Mouse (Mus musculus): Measurements from ENCODE around the gene Phactr3. TPM values are rescaled to one million over a fixed set of nuclear protein-coding genes. Genes with fewer than 3 reads are reported as not detected.

Gene Phactr3
- polyA plus RNA-seq, 1 experiment, result not detected

DNA sequence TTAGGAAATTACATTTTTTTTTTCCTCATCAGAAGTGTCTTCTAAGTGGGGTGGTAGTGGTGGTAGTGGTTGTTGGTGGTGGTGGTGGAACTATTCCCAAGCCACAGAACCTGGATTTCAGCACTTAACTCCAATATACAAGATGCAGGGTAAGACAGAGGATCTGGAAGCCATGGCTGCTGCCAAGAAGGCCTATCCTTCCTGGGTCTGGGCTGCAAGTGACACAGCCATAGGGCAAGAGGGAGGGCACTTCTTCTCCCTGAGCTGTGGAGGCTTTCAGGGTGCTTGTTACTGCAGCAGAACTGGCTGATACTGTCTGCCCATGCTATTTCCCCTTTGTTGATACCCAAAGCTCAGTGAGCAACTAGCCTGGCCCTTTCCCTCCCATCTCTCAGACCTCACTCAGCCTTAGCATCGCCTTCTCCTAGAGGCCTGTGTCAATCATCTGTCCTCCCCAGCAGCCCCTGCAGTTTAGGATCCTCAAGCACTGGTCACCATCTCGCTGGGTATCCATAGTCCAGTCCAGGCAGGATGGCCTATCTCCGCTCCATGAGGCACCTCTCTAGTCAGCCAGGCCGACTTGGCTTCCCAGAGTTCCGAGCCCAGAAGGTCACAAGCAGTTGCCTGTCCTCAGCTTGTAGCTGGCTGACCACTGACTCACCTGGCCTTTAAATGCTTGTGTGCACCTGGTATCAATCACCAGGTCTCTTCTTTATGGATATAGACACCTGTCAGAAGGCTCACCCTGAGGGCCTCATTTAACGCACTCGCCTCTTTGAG lies 7.5 kb downstream of the Phactr3 start:
- H3ac ChIP-seq (ENCODE audit: control insufficient read depth, insufficient read length), result no peak overlapping the region
- H3K36me3 ChIP-seq (ENCODE audit: control insufficient read depth, insufficient read depth), result no peaks in the 10 kb centered on the region
- H3K79me2 ChIP-seq (ENCODE audit: control insufficient read depth, insufficient read depth), result no peaks in the 10 kb centered on the region
- no peak overlapping the region for H3K4me2 ChIP-seq (ENCODE audit: low read depth)
- no peaks in the 10 kb centered on the region for H3K27me3 ChIP-seq (ENCODE audit: control insufficient read depth, insufficient read depth, insufficient read length)
- TF ChIP-seq CEBPB (IDR thresholded peaks at IDR 0.05; ENCODE audit: insufficient read depth, poor library complexity, severe bottlenecking) (no peak), E2F4 (IDR thresholded peaks at IDR 0.05; ENCODE audit: insufficient read depth) (no peak), MYOD1 (IDR thresholded peaks at IDR 0.05; ENCODE audit: control insufficient read depth in 1 of 3, insufficient read length in 2 of 3, low read depth in 2 of 3) (no peak), USF1 (IDR thresholded peaks at IDR 0.05; ENCODE audit: low read depth) (no peak), MYOG (IDR thresholded peaks at IDR 0.05; ENCODE audit: control insufficient read depth in 1 of 3, insufficient read depth in 1 of 3, insufficient read length in 2 of 3, low read depth in 2 of 3) (no peak), SRF (IDR thresholded peaks at IDR 0.05; ENCODE audit: control insufficient read depth, insufficient read length, low read depth) (no peak), POLR2A (IDR thresholded peaks at IDR 0.05; ENCODE audit: insufficient read length, low read depth) (no peak), MAX (IDR thresholded peaks at IDR 0.05; ENCODE audit: low read depth) (no peak), TCF3 (IDR thresholded peaks at IDR 0.05; ENCODE audit: insufficient read length, low read depth) (no peak), POLR2AphosphoS2 (IDR thresholded peaks at IDR 0.05; ENCODE audit: insufficient read length, low read depth) (no peak), REST (IDR thresholded peaks at IDR 0.05; ENCODE audit: insufficient read depth, insufficient read length) (no peak), TCF12 (IDR thresholded peaks at IDR 0.05; ENCODE audit: insufficient read depth, poor library complexity, severe bottlenecking) (no peak)
- H3K4me3 ChIP-seq, result no peak overlapping the region

DNA sequence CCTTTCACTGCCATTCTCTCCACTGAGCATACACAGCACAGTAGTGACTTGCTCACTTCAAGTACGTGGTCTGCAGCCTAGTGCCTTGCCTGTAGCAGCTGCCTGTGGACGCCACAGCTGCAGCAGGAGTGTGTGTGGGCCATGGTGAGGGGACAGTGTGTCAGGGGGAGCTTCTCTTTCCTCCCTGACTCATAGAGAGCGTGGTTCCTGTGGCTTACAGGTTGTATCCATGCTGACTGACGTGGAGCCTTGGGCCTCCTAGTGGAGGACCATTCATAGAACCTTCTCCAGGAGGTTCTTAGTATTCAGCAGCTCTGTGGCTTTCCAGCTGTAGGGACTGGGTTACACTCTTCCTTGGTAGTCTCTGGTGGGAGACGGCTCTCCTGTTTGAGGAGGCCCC lies 9.8 kb downstream of the Phactr3 start:
- TF ChIP-seq REST (IDR thresholded peaks at IDR 0.05; ENCODE audit: insufficient read depth, insufficient read length) (no peak), TCF3 (IDR thresholded peaks at IDR 0.05; ENCODE audit: insufficient read length, low read depth) (no peak), CEBPB (IDR thresholded peaks at IDR 0.05; ENCODE audit: insufficient read depth, poor library complexity, severe bottlenecking) (no peak)
- Histone ChIP-seq H3K4me2 (ENCODE audit: low read depth) (no peak overlapping the region), H3ac (ENCODE audit: control insufficient read depth, insufficient read length) (no peak overlapping the region), H3K27me3 (ENCODE audit: control insufficient read depth, insufficient read depth, insufficient read length) (no peaks in the 10 kb centered on the region), H3K79me2 (ENCODE audit: control insufficient read depth, insufficient read depth) (no peaks in the 10 kb centered on the region), H3K4me3 (no peak overlapping the region), H3K36me3 (ENCODE audit: control insufficient read depth, insufficient read depth) (no peaks in the 10 kb centered on the region)

GRCm38 (mm10) chr2:178129161-178129560 lies 10.4 kb downstream of the Phactr3 start:
- no peaks in the 10 kb centered on the region for H3K79me2 ChIP-seq (ENCODE audit: control insufficient read depth, insufficient read depth)
- H3K4me3 ChIP-seq, result no peak overlapping the region
- no peak overlapping the region for H3ac ChIP-seq (ENCODE audit: control insufficient read depth, insufficient read length)
- H3K36me3 ChIP-seq (ENCODE audit: control insufficient read depth, insufficient read depth), result no peaks in the 10 kb centered on the region
- TF ChIP-seq MYOG (IDR thresholded peaks at IDR 0.05; ENCODE audit: control insufficient read depth in 1 of 3, insufficient read depth in 1 of 3, insufficient read length in 2 of 3, low read depth in 2 of 3), result no peak
- TF ChIP-seq E2F4 (IDR thresholded peaks at IDR 0.05; ENCODE audit: insufficient read depth), result no peak
- TF ChIP-seq MYOD1 (IDR thresholded peaks at IDR 0.05; ENCODE audit: control insufficient read depth in 1 of 3, insufficient read length in 2 of 3, low read depth in 2 of 3), result no peak
- TF ChIP-seq REST (IDR thresholded peaks at IDR 0.05; ENCODE audit: insufficient read depth, insufficient read length), result no peak
- TF ChIP-seq SRF (IDR thresholded peaks at IDR 0.05; ENCODE audit: control insufficient read depth, insufficient read length, low read depth), result no peak
- TF ChIP-seq TCF12 (IDR thresholded peaks at IDR 0.05; ENCODE audit: insufficient read depth, poor library complexity, severe bottlenecking), result no peak
- TF ChIP-seq USF1 (IDR thresholded peaks at IDR 0.05; ENCODE audit: low read depth), result no peak
- TF ChIP-seq POLR2AphosphoS2 (IDR thresholded peaks at IDR 0.05; ENCODE audit: insufficient read length, low read depth), result no peak
- no peak overlapping the region for H3K4me2 ChIP-seq (ENCODE audit: low read depth)
- H3K27me3 ChIP-seq (ENCODE audit: control insufficient read depth, insufficient read depth, insufficient read length), result no peaks in the 10 kb centered on the region

- Histone ChIP-seq H3K4me3 (no peak overlapping the region), H3K79me2 (ENCODE audit: control insufficient read depth, insufficient read depth) (no peaks in the 10 kb centered on the region), H3K36me3 (ENCODE audit: control insufficient read depth, insufficient read depth) (no peaks in the 10 kb centered on the region), H3K4me2 (ENCODE audit: low read depth) (no peak overlapping the region), H3ac (ENCODE audit: control insufficient read depth, insufficient read length) (no peak overlapping the region), H3K27me3 (ENCODE audit: control insufficient read depth, insufficient read depth, insufficient read length) (no peaks in the 10 kb centered on the region)
- TF ChIP-seq TCF12 (IDR thresholded peaks at IDR 0.05; ENCODE audit: insufficient read depth, poor library complexity, severe bottlenecking) (no peak), REST (IDR thresholded peaks at IDR 0.05; ENCODE audit: insufficient read depth, insufficient read length) (no peak), E2F4 (IDR thresholded peaks at IDR 0.05; ENCODE audit: insufficient read depth) (no peak), TCF3 (IDR thresholded peaks at IDR 0.05; ENCODE audit: insufficient read length, low read depth) (no peak), POLR2AphosphoS2 (IDR thresholded peaks at IDR 0.05; ENCODE audit: insufficient read length, low read depth) (no peak), POLR2A (IDR thresholded peaks at IDR 0.05; ENCODE audit: insufficient read length, low read depth) (no peak), MYOD1 (IDR thresholded peaks at IDR 0.05; ENCODE audit: control insufficient read depth in 1 of 3, insufficient read length in 2 of 3, low read depth in 2 of 3) (no peak), MYOG (IDR thresholded peaks at IDR 0.05; ENCODE audit: control insufficient read depth in 1 of 3, insufficient read depth in 1 of 3, insufficient read length in 2 of 3, low read depth in 2 of 3) (no peak), CEBPB (IDR thresholded peaks at IDR 0.05; ENCODE audit: insufficient read depth, poor library complexity, severe bottlenecking) (no peak), SRF (IDR thresholded peaks at IDR 0.05; ENCODE audit: control insufficient read depth, insufficient read length, low read depth) (no peak)
Measured at GRCm38 (mm10) chr2:178129676-178130075, 10.9 kb downstream of the Phactr3 start.

GRCm38 (mm10) chr2:178130536-178130935 lies 11.8 kb downstream of the Phactr3 start:
- H3K4me3 ChIP-seq, result no peak overlapping the region
- H3K79me2 ChIP-seq (ENCODE audit: control insufficient read depth, insufficient read depth), result no peaks in the 10 kb centered on the region
- no peak overlapping the region for H3ac ChIP-seq (ENCODE audit: control insufficient read depth, insufficient read length)
- no peaks in the 10 kb centered on the region for H3K27me3 ChIP-seq (ENCODE audit: control insufficient read depth, insufficient read depth, insufficient read length)
- TF ChIP-seq TCF12 (IDR thresholded peaks at IDR 0.05; ENCODE audit: insufficient read depth, poor library complexity, severe bottlenecking) (no peak), POLR2AphosphoS2 (IDR thresholded peaks at IDR 0.05; ENCODE audit: insufficient read length, low read depth) (no peak), CEBPB (IDR thresholded peaks at IDR 0.05; ENCODE audit: insufficient read depth, poor library complexity, severe bottlenecking) (no peak), SRF (IDR thresholded peaks at IDR 0.05; ENCODE audit: control insufficient read depth, insufficient read length, low read depth) (no peak), E2F4 (IDR thresholded peaks at IDR 0.05; ENCODE audit: insufficient read depth) (no peak)
- no peak overlapping the region for H3K4me2 ChIP-seq (ENCODE audit: low read depth)
- H3K36me3 ChIP-seq (ENCODE audit: control insufficient read depth, insufficient read depth), result no peaks in the 10 kb centered on the region

Measured in myocyte (in vitro differentiated cells).